Mouse (Mus musculus): ENCODE measurements around the gene Trpm2. TPM values are rescaled to one million over a fixed set of nuclear protein-coding genes. Genes with fewer than 3 reads are reported as not detected.
"Not testable (repeated sequence)": the region's sequence is repeated elsewhere in the genome, so short reads cannot be mapped to it uniquely, and the experiment has no call there.

Trpm2 gene
- total RNA-seq, 2 experiments from 2014 or later = 37.9 to 40.8 TPM

- DNase-seq (ENCODE audit: low spot score in 2 of 2) = peak; percentile 99
Measured at GRCm38 (mm10) chr10:77978351-77979350, 8.3 kb upstream of the Trpm2 start, which contains the start of gene 1810043G02Rik. 1810043G02Rik (plus strand) TSS chr10:77978524.

GRCm38 (mm10) chr10:77976458-77977150 is 6.2 kb upstream of the Trpm2 start:
- DNase-seq (ENCODE audit: low spot score in 2 of 2) = no peak

- no peak for DNase-seq (ENCODE audit: low spot score in 2 of 2)
Measured at GRCm38 (mm10) chr10:77975653-77976052, 5.3 kb upstream of the Trpm2 start.

GRCm38 (mm10) chr10:77974811-77975210 is 4.4 kb upstream of the Trpm2 start:
- DNase-seq (ENCODE audit: low spot score in 2 of 2) = no peak

- no peak for DNase-seq (ENCODE audit: low spot score in 2 of 2)
Measured at GRCm38 (mm10) chr10:77974323-77974722, 4.0 kb upstream of the Trpm2 start.

- DNase-seq (ENCODE audit: low spot score in 2 of 2) = no peak
Measured at GRCm38 (mm10) chr10:77971709-77972553, 1.6 kb upstream of the Trpm2 start.

- no peak for DNase-seq (ENCODE audit: low spot score in 2 of 2)
Measured at GRCm38 (mm10) chr10:77971191-77971590, 828 bp upstream of the Trpm2 start.

- DNase-seq (ENCODE audit: low spot score in 2 of 2) = no peak
Measured at GRCm38 (mm10) chr10:77969973-77970325, 414 bp downstream of the Trpm2 start.

GRCm38 (mm10) chr10:77969274-77969972 is 940 bp downstream of the Trpm2 start:
- DNase-seq (ENCODE audit: low spot score in 2 of 2) = peak; percentile 59 to 78

GRCm38 (mm10) chr10:77963971-77964370 is 6.4 kb downstream of the Trpm2 start:
- DNase-seq (ENCODE audit: low spot score in 2 of 2) = no peak

- no peak for DNase-seq (ENCODE audit: low spot score in 2 of 2)
Measured at GRCm38 (mm10) chr10:77962725-77963124, 7.6 kb downstream of the Trpm2 start.

GRCm38 (mm10) chr10:77950468-77950867 is 19.9 kb downstream of the Trpm2 start:
- not testable (repeated sequence) for DNase-seq (ENCODE audit: low spot score in 2 of 2)

- DNase-seq (ENCODE audit: low spot score in 2 of 2) = peak in 1 of 2 experiments; percentile 12
Measured at GRCm38 (mm10) chr10:77939685-77940084, 30.7 kb downstream of the Trpm2 start.

GRCm38 (mm10) chr10:77927375-77927774 is 43.0 kb downstream of the Trpm2 start:
- no peak for DNase-seq (ENCODE audit: low spot score in 2 of 2)

- peak; percentile 22 to 60 for DNase-seq (ENCODE audit: low spot score in 2 of 2)
Measured at GRCm38 (mm10) chr10:77926140-77926539, 44.2 kb downstream of the Trpm2 start.

GRCm38 (mm10) chr10:77922681-77923080 is 47.7 kb downstream of the Trpm2 start:
- DNase-seq (ENCODE audit: low spot score in 2 of 2) = no peak

GRCm38 (mm10) chr10:77921009-77921408 is 49.4 kb downstream of the Trpm2 start:
- DNase-seq (ENCODE audit: low spot score in 2 of 2) = peak in 1 of 2 experiments; percentile 66

- DNase-seq (ENCODE audit: low spot score in 2 of 2) = peak in 1 of 2 experiments; percentile 41
Measured at GRCm38 (mm10) chr10:77916636-77917335, 53.6 kb downstream of the Trpm2 start.

GRCm38 (mm10) chr10:77913292-77913691 is 57.1 kb downstream of the Trpm2 start:
- DNase-seq (ENCODE audit: low spot score in 2 of 2) = no peak

- DNase-seq (ENCODE audit: low spot score in 2 of 2) = no peak
Measured at GRCm38 (mm10) chr10:77912605-77913004, 57.8 kb downstream of the Trpm2 start.

Measured in layer of hippocampus, adult 18-20 months (tissue).